Mouse (Mus musculus): Measurements from ENCODE around the gene Hist1h1e. TPM values are rescaled to one million over a fixed set of nuclear protein-coding genes. Genes with fewer than 3 reads are reported as not detected.
"Not testable (repeated sequence)": the region's sequence is repeated elsewhere in the genome, so short reads cannot be mapped to it uniquely, and the experiment has no call there.

Gene Hist1h1e
- polyA plus RNA-seq (2016; fragmentation: Nextera tagmentation; extraction: Ambion mirVana) = 9.5 and 11.1 TPM in 2 replicates

GRCm38 (mm10) chr13:23622175-23622671, at the start of gene Hist1h1e:
TSS of gene Hist1h1e (minus strand) at chr13:23622558.
- peak within 1 kb of the TSS; percentile 93 for H3K27ac ChIP-seq
- peak; percentile 96 for DNase-seq (ENCODE audit: low spot score)
- H3K4me1 ChIP-seq; H3K36me3 ChIP-seq; H3K9me3 ChIP-seq; H3K27me3 ChIP-seq (ENCODE audit: insufficient read depth, poor library complexity, severe bottlenecking): not testable (repeated sequence)
- H3K4me3 ChIP-seq = peak within 1 kb of the TSS; percentile 67
- under 1% methylated on average over 53 of the region's 53 CpGs for WGBS

DNA sequence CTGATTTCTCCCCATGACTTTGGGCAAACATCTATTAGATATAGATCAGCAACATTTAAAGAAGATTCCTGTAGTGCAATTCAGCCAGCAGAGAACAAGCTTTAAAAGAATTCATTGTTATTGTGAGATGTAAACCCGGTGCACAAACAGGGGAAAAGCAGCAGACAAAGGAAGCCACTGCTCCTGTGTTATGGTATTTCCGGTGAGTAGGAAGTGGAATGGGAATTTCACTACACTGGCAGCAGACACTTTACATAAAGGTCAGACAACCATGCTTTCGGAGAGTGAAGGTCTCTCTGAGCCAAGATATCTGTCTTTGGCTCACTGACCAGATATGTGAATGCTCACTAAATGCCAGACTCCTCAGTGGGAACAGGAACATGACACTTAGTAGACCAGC, 40.2 kb upstream of the Hist1h1e start:
- H3K4me3 ChIP-seq = no peak overlapping the region
- H3K9me3 ChIP-seq = no peaks in the 10 kb centered on the region
- H3K36me3 ChIP-seq = no peaks in the 10 kb centered on the region
- H3K27ac ChIP-seq = no peak overlapping the region
- no peaks in the 10 kb centered on the region for H3K4me1 ChIP-seq
- 57% methylated on average over 3 of the region's 3 CpGs for WGBS
- DNase-seq (ENCODE audit: low spot score) = no peak
- no peaks in the 10 kb centered on the region for H3K27me3 ChIP-seq (ENCODE audit: insufficient read depth, poor library complexity, severe bottlenecking)

- H3K27ac ChIP-seq = no peak overlapping the region
- H3K9me3 ChIP-seq = no peaks in the 10 kb centered on the region
- H3K27me3 ChIP-seq (ENCODE audit: insufficient read depth, poor library complexity, severe bottlenecking) = no peaks in the 10 kb centered on the region
- no peak overlapping the region for H3K4me3 ChIP-seq
- no peaks in the 10 kb centered on the region for H3K36me3 ChIP-seq
- no peak for DNase-seq (ENCODE audit: low spot score)
- no peaks in the 10 kb centered on the region for H3K4me1 ChIP-seq
- WGBS = 70% methylated on average over 6 of the region's 6 CpGs
Observed at GRCm38 (mm10) chr13:23659636-23660366, 37.4 kb upstream of the Hist1h1e start.

DNA sequence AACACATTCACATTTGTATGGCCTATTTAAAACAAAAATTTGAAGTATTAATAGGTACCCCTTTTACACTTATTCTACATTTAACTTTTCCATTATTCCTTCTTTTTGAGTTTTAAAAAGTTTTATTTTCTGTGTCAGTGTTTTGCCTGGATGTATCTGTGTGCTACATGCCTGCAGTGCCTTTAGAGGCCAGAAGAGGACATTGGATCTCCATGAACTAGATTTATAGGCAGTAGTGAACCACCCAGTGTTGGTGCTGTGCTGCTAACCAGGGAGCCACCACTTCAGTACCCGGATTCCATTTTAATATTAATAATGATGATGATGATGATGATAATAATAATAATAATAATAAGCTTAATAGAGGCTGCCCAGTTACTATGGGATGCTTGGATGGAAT, 8.3 kb upstream of the Hist1h1e start:
- 36% methylated on average over 1 of the region's 1 CpGs for WGBS

GRCm38 (mm10) chr13:23622861-23623450, 598 bp upstream of the Hist1h1e start:
- 26% methylated on average over 7 of the region's 7 CpGs for WGBS
- Histone ChIP-seq H3K4me3 (peak overlapping the region; percentile 67), H3K36me3 (no peaks in the 10 kb centered on the region), H3K27ac (peak overlapping the region; percentile 93), H3K27me3 (ENCODE audit: insufficient read depth, poor library complexity, severe bottlenecking) (no peaks in the 10 kb centered on the region), H3K4me1 (0 out of 2 replicates have a peak, but pooled peaks cover 3% of the 10 kb centered on the region), H3K9me3 (no peaks in the 10 kb centered on the region)
- no peak for DNase-seq (ENCODE audit: low spot score)

More for the DNA sequence above, 8.3 kb upstream of the Hist1h1e start:
- H3K27ac ChIP-seq = no peak overlapping the region
- no peaks in the 10 kb centered on the region for H3K36me3 ChIP-seq
- no peaks in the 10 kb centered on the region for H3K4me1 ChIP-seq
- DNase-seq (ENCODE audit: low spot score) = no peak
- no peak overlapping the region for H3K4me3 ChIP-seq
- H3K9me3 ChIP-seq = no peaks in the 10 kb centered on the region
- H3K27me3 ChIP-seq (ENCODE audit: insufficient read depth, poor library complexity, severe bottlenecking) = no peaks in the 10 kb centered on the region

- 0 out of 2 replicates have a peak, but pooled peaks cover 3% of the 10 kb centered on the region for H3K4me1 ChIP-seq
- peak overlapping the region; percentile 67 for H3K4me3 ChIP-seq
- H3K27me3 ChIP-seq (ENCODE audit: insufficient read depth, poor library complexity, severe bottlenecking) = no peaks in the 10 kb centered on the region
- H3K27ac ChIP-seq = peak overlapping the region; percentile 93
- no peaks in the 10 kb centered on the region for H3K36me3 ChIP-seq
- WGBS = under 1% methylated on average over 18 of the region's 18 CpGs
- peak; percentile 87 for DNase-seq (ENCODE audit: low spot score)
- no peaks in the 10 kb centered on the region for H3K9me3 ChIP-seq
Observed at GRCm38 (mm10) chr13:23621532-23622174, 705 bp downstream of the Hist1h1e start.

DNA sequence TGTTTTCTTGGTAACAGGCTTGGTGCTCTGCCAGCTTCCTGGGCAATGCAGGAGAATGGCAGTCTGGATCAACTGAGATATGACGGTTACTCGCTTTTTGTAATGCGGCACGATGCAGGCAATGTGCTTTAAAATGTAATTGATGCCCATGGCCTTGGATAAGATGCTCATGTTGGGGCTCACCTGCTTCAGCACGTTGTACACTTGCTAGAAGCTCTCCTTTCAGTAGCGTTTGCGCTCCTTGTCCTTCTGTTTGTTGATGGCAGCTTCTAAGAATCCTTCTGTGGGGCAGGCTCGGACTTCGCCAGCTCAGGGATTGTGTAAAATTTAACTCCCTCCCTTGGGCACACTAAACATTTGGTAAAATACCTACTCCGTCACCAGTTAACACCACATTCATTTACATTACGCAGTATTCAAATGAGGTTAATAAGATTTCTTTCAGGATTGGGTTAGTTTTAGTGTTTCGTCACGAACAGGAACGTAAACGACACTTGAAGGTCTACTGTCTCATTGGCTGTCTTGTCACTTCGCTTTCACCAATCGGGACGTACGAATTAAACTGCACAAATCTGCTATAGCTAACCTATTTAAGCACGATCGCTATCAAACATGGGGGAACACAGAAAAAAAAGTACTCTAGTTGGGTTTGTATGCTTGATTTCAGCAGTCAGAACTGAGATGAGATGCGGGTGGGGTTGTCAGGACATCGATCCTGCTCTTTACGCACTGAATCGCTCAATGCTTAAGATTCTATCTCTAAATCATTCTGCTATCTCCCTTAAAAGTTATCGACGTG, 1.4 kb downstream of the Hist1h1e start, which contains the start of gene Hist1h2be:
Gene Hist1h2be, minus strand, starts transcription at position 392 of the 799 bp plus-strand sequence.
- Histone ChIP-seq H3K4me1 (0 out of 2 replicates have a peak, but pooled peaks cover 3% of the 10 kb centered on the region), H3K9me3 (no peaks in the 10 kb centered on the region), H3K4me3 (peak within 1 kb of the TSS; percentile 67), H3K27ac (peak within 1 kb of the TSS; percentile 93), H3K36me3 (no peaks in the 10 kb centered on the region), H3K27me3 (ENCODE audit: insufficient read depth, poor library complexity, severe bottlenecking) (no peaks in the 10 kb centered on the region)
- WGBS = 2% methylated on average over 27 of the region's 27 CpGs
- DNase-seq (ENCODE audit: low spot score) = peak; percentile 82

- H3K27ac ChIP-seq = peak overlapping the region; percentile 93
- no peaks in the 10 kb centered on the region for H3K36me3 ChIP-seq
- no peaks in the 10 kb centered on the region for H3K27me3 ChIP-seq (ENCODE audit: insufficient read depth, poor library complexity, severe bottlenecking)
- 0 out of 2 replicates have a peak, but pooled peaks cover 3% of the 10 kb centered on the region for H3K4me1 ChIP-seq
- WGBS = 57% methylated on average over 12 of the region's 12 CpGs
- no peaks in the 10 kb centered on the region for H3K9me3 ChIP-seq
- H3K4me3 ChIP-seq = peak overlapping the region; percentile 67
- no peak for DNase-seq (ENCODE audit: low spot score)
Observed at GRCm38 (mm10) chr13:23620056-23620732, 2.2 kb downstream of the Hist1h1e start.

- H3K27me3 ChIP-seq (ENCODE audit: insufficient read depth, poor library complexity, severe bottlenecking) = no peaks in the 10 kb centered on the region
- no peaks in the 10 kb centered on the region for H3K36me3 ChIP-seq
- H3K9me3 ChIP-seq = no peaks in the 10 kb centered on the region
- DNase-seq (ENCODE audit: low spot score) = no peak
- 91% methylated on average over 3 of the region's 3 CpGs for WGBS
- no peak overlapping the region for H3K27ac ChIP-seq
- no peaks in the 10 kb centered on the region for H3K4me1 ChIP-seq
- no peak overlapping the region for H3K4me3 ChIP-seq
Observed at GRCm38 (mm10) chr13:23611638-23612037, 10.7 kb downstream of the Hist1h1e start.

DNA sequence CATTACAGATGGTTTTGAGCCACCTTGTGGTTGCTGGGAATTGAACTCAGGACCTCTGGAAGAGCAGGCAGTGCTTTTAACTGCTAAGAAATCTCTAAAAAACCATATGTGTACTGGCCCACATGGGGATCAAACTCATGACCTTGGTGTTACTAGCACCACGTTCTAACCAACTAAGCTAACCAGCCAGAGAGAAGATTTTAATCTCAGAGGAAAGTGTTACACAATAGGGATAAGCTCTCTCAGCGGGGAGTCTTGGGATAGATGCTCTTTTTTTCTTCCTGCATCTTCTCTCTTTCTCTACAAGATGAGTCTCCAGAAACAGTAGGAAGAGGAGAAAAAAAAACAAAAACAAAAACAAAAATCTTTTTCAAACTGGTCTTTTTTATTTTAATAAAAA, 12.0 kb downstream of the Hist1h1e start:
- DNase-seq (ENCODE audit: low spot score) = no peak
- no peak overlapping the region for H3K27ac ChIP-seq
- H3K4me3 ChIP-seq = no peak overlapping the region
- H3K4me1 ChIP-seq = no peaks in the 10 kb centered on the region
- no peaks in the 10 kb centered on the region for H3K36me3 ChIP-seq
- H3K27me3 ChIP-seq (ENCODE audit: insufficient read depth, poor library complexity, severe bottlenecking) = no peaks in the 10 kb centered on the region
- H3K9me3 ChIP-seq = no peaks in the 10 kb centered on the region
- WGBS = 58% methylated on average over 2 of the region's 2 CpGs

DNA sequence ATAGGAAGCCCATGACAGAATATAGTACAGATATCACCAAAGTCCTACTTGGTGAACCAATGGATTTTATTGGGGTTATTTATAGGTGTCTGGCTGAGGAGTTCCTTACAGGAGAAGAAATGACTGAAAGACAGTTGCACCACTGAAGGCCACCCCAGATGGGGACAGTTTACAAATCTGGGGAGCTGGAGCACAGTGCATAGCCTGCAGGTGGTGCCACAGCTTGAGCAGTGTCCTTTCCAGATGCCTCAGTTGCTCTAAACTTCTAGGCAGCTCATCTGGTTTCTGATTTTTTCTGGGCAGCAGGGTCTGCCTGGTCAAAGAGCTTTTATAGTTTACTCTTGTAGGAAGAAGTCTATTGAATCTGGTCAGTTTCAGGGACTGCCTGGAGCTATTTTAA, 12.5 kb downstream of the Hist1h1e start:
- H3K4me1 ChIP-seq = no peaks in the 10 kb centered on the region
- H3K27ac ChIP-seq = no peak overlapping the region
- H3K9me3 ChIP-seq = no peaks in the 10 kb centered on the region
- no peak overlapping the region for H3K4me3 ChIP-seq
- no peaks in the 10 kb centered on the region for H3K36me3 ChIP-seq
- no peaks in the 10 kb centered on the region for H3K27me3 ChIP-seq (ENCODE audit: insufficient read depth, poor library complexity, severe bottlenecking)
- no peak for DNase-seq (ENCODE audit: low spot score)

- 70% methylated on average over 4 of the region's 4 CpGs for WGBS
- H3K36me3 ChIP-seq = no peaks in the 10 kb centered on the region
- H3K4me3 ChIP-seq = no peak overlapping the region
- H3K9me3 ChIP-seq = no peaks in the 10 kb centered on the region
- no peaks in the 10 kb centered on the region for H3K4me1 ChIP-seq
- H3K27ac ChIP-seq = no peak overlapping the region
- DNase-seq (ENCODE audit: low spot score) = no peak
- no peaks in the 10 kb centered on the region for H3K27me3 ChIP-seq (ENCODE audit: insufficient read depth, poor library complexity, severe bottlenecking)
Observed at GRCm38 (mm10) chr13:23609209-23609608, 13.1 kb downstream of the Hist1h1e start.
